Mouse (Mus musculus): ENCODE measurements around the gene Ica1.

- TF ChIP-seq GATA1 (IDR thresholded peaks at IDR 0.05; ENCODE audit: borderline replicate concordance, low read length) (no peak), FLI1 (IDR thresholded peaks at IDR 0.05; ENCODE audit: low read length) (no peak)
Observed at GRCm38 (mm10) chr6:8663092-8663740, 115.1 kb downstream of the Ica1 start.
